Mouse (Mus musculus) liver, embryonic 12.5 days (tissue): ENCODE measurements around the gene Bnc2. TPM values are rescaled to one million over a fixed set of nuclear protein-coding genes. Genes with fewer than 3 reads are reported as not detected.

Source experiments
- ATAC-seq: fragments of 200-750 bp; cut with Nextera tagmentation; 2 replicates; pipeline ENCODE4 v1.8.0; 2017; ENCODE audit warnings: moderate number of reproducible peaks, mild to moderate bottlenecking, moderate library complexity
- H3K27ac ChIP-seq: fragments of 300-500 bp; sonication (generic); 2 replicates; pipeline ENCODE4 v1.5.1; 2016; ENCODE audit warnings: mild to moderate bottlenecking
- H3K27me3 ChIP-seq: fragments of 300-500 bp; sonication (generic); replicated peaks from 2 replicates; pipeline ENCODE4 v1.6.1; 2016; ENCODE audit warnings: mild to moderate bottlenecking, moderate library complexity
- H3K36me3 ChIP-seq: fragments of 300-500 bp; sonication (generic); 2 replicates; pipeline ENCODE4 v1.6.1; 2016; ENCODE audit warnings: mild to moderate bottlenecking, moderate library complexity
- H3K4me1 ChIP-seq: fragments of 300-500 bp; sonication (generic); 2 replicates; pipeline ENCODE4 v1.6.1; 2016
- H3K4me2 ChIP-seq: fragments of 300-500 bp; sonication (generic); 2 replicates; pipeline ENCODE4 v1.6.1; 2016; ENCODE audit warnings: mild to moderate bottlenecking, moderate library complexity
- H3K4me3 ChIP-seq: fragments of 300-500 bp; sonication (generic); 2 replicates; pipeline ENCODE4 v1.5.1; 2016; ENCODE audit warnings: mild to moderate bottlenecking, moderate library complexity
- H3K9ac ChIP-seq: fragments of 300-500 bp; sonication (generic); 2 replicates; pipeline ENCODE4 v1.6.1; 2016; ENCODE audit warnings: mild to moderate bottlenecking, moderate library complexity
- H3K9me3 ChIP-seq: fragments of 300-500 bp; sonication (generic); replicated peaks from 2 replicates; pipeline ENCODE4 v1.6.1; 2016; ENCODE audit warnings: mild to moderate bottlenecking, moderate library complexity
- WGBS: fragments of 180-500 bp; shearing (Covaris S2); methylation state at CpG from one replicate; pipeline ENCODE4 v1.1.7; 2016; ENCODE audit not compliant: insufficient replicate concordance; 5-methylcytosine and 5-hydroxymethylcytosine counted together
- polyA plus RNA-seq: library from polyadenylated mRNA; unstranded; fragments of >200 nt; fragmentation: Nextera tagmentation; extraction: Ambion mirVana; gene quantifications from 2 replicates; pipeline ENCODE4 v1.2.1, GENCODE M21; 2016

The Bnc2 gene
- polyA plus RNA-seq, 1 experiment from 2014 or later = 1.5 TPM

DNA sequence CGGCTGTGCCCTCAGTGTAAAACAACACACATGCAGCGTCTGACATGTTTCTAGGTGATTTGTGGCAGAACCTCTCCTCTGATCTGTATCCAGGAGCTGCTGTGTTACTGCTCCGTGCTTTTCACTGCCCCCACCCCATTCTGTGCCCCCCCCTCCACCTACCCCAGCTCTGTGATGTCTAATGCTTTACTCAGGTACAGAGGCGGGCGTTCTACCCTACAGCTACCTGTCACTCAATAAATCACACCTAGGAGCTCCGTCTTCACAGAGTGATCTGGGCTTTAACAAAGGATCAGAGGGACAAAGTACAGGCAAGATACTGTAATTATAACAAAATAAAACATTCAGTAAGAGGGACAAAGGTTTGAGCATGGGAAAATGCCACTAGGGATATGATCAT is 192.4 kb downstream of the Bnc2 start:
- Histone ChIP-seq H3K27ac (no peak overlapping the region), H3K4me2 (no peak overlapping the region), H3K9ac (no peak overlapping the region), H3K4me1 (no peaks in the 10 kb centered on the region), H3K9me3 (no peaks in the 10 kb centered on the region), H3K27me3 (no peaks in the 10 kb centered on the region), H3K4me3 (no peak overlapping the region), H3K36me3 (no peaks in the 10 kb centered on the region)
- ATAC-seq = no peak
- WGBS = 65% methylated on average over 6 of the region's 6 CpGs

DNA sequence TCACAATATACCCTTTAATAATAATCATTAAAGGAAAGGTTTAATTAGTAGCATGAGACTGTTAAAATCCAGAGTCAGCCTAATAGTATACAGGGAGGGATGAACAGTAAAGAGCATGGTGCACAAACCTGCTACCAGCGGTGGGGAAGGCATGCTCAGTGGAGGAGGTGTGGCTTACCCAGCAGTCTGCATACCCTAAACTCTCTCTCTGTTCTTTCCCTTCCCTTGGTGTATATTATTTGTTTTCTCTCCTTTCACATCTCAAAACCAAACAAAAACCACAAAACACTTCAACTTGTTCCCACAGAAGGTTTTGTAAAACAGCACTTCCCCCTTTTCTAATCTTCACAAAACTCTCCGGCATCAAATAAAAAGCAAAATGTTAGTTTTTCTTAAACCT is 202.4 kb downstream of the Bnc2 start:
- H3K4me2 ChIP-seq = no peak overlapping the region
- WGBS = 56% methylated on average over 2 of the region's 2 CpGs
- no peaks in the 10 kb centered on the region for H3K4me1 ChIP-seq
- no peak overlapping the region for H3K9ac ChIP-seq
- H3K36me3 ChIP-seq = no peaks in the 10 kb centered on the region
- no peaks in the 10 kb centered on the region for H3K9me3 ChIP-seq
- no peak for ATAC-seq
- H3K27ac ChIP-seq = no peak overlapping the region
- no peak overlapping the region for H3K4me3 ChIP-seq
- H3K27me3 ChIP-seq = no peaks in the 10 kb centered on the region

DNA sequence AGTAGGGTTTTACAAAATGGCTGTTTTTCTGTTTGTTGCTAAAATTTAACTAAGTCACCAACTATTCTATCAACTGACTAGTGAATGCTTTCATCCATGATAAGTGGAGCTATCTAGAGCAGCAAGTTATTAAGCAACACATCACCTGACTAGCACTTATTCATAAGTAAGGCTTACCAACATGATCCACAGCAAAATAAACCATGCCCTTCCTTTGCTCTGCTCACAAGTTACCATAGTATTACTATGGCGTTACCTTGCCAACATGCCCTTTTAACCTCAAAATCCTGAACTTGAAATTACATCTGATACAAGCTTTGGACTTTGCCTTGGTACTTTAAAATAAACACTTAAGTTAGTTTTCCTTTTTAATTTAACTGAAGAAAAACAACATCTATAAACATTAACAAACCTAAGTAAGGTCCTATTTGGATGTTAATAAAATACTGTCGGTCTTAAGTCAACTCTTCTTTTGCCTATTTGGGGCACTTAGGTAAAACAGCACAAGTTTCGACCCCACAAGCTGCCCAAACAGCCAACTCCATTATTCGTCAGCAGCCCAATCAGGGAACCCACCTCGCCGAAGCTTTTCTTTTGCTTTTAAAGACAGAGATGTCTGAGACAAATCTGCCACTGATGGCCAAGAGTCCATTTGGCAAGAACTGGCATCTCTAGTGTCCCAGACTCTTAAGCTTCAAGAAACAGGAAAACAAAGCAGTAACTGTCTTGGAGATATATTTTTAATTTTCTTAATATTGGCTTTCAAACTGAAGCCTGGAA is 204.8 kb downstream of the Bnc2 start:
- Histone ChIP-seq H3K4me2 (no peak overlapping the region), H3K9ac (no peak overlapping the region), H3K4me1 (no peaks in the 10 kb centered on the region), H3K36me3 (no peaks in the 10 kb centered on the region), H3K27ac (no peak overlapping the region), H3K27me3 (no peaks in the 10 kb centered on the region), H3K9me3 (no peaks in the 10 kb centered on the region), H3K4me3 (no peak overlapping the region)
- ATAC-seq = no peak
- WGBS = 70% methylated on average over 6 of the region's 6 CpGs

DNA sequence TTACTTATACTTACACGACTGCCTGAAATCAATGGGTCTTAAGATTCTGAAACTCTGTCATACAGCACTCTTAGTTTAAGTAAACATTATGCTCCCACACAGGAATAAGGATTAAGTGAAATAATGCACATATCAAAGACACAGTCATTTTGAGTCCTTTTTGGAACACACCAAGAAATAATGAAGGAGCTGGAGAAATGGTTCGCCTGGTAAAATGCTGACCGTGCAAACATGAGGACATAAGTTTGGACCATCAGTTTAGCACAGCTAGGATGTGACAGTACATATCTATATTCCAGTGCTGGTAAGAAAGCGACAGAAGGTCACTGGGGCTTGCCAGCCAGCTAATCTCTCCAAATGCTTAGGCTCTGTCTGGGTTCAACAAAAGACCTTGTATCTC is 205.7 kb downstream of the Bnc2 start:
- H3K9me3 ChIP-seq = no peaks in the 10 kb centered on the region
- no peaks in the 10 kb centered on the region for H3K4me1 ChIP-seq
- H3K4me3 ChIP-seq = no peak overlapping the region
- no peak for ATAC-seq
- H3K9ac ChIP-seq = no peak overlapping the region
- no peak overlapping the region for H3K4me2 ChIP-seq
- no peaks in the 10 kb centered on the region for H3K36me3 ChIP-seq
- 66% methylated on average over 4 of the region's 4 CpGs for WGBS
- H3K27ac ChIP-seq = no peak overlapping the region
- H3K27me3 ChIP-seq = no peaks in the 10 kb centered on the region

DNA sequence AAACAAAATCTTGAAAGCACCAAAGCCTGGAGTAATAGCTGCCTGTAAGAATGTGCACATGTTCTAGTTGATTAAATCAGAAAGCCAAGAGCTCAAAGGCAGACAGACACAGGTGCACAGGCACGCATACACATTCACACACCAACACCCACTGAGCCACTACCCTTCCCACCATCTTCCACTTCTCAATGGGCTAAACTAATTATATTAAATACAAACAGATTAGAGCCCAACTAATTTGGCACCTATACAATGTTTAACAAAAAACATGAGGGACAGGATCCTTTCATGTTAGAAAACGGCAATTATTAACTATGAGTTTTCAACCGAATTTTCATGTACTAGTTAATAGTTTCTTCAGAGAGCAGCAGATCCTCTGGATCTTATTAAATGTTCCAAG is 207.4 kb downstream of the Bnc2 start:
- 69% methylated on average over 3 of the region's 3 CpGs for WGBS
- H3K4me3 ChIP-seq = no peak overlapping the region
- H3K9ac ChIP-seq = no peak overlapping the region
- H3K27ac ChIP-seq = no peak overlapping the region
- H3K27me3 ChIP-seq = no peaks in the 10 kb centered on the region
- H3K4me1 ChIP-seq = no peaks in the 10 kb centered on the region
- no peak for ATAC-seq
- H3K36me3 ChIP-seq = no peaks in the 10 kb centered on the region
- H3K9me3 ChIP-seq = no peaks in the 10 kb centered on the region
- no peak overlapping the region for H3K4me2 ChIP-seq

DNA sequence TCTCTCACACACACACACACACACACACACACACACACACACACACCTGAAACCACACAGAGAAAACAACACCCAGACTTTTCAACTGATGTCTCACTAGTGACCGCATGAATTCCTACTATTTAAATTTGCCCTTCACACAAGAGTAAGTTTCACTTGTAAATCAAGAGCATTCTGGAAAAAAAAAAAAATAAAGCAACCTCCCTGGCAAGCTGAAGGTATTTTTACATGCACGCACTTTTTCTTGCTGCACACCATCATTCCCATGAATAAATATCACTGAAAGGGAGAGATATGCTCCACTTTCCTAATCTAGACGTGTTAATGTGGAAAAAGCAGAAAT is 216.9 kb downstream of the Bnc2 start:
- Histone ChIP-seq H3K27me3 (no peaks in the 10 kb centered on the region), H3K9me3 (no peaks in the 10 kb centered on the region), H3K27ac (no peak overlapping the region), H3K36me3 (no peaks in the 10 kb centered on the region), H3K9ac (no peak overlapping the region), H3K4me1 (no peaks in the 10 kb centered on the region), H3K4me3 (no peak overlapping the region), H3K4me2 (no peak overlapping the region)
- 75% methylated on average over 3 of the region's 3 CpGs for WGBS
- no peak for ATAC-seq

DNA sequence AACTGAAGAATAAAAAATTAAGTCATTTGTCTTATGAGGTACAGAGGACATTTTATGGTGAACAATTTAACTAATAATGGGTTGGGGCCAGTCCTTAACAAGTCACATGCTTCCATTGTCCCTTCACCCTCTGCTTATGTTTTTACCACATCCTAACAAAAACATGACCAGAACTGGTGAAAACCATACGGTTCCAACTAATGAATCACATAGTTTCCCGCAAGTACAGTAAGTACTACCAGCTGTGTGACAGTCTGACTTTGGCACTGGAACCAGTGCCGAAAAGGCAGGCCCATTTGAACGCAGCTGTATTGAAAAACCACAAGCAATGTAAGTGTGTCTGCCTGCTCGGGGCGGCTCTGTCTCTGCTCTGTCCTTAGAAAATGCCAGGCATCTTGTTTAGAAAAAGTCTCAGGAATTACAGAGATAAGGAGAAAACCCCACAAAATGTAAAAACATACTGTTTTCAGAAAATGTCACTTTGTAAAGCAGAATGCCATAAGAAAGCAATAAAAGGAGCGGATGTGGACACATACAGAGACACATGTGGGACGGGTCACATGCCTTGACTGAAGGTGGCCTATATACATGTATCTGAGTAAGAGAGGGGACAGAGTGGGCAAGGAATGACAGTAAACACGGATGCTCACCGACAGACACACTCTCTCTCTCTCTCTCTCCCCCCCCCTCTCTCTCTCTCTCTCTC is 217.4 kb downstream of the Bnc2 start:
- Histone ChIP-seq H3K27me3 (no peaks in the 10 kb centered on the region), H3K4me1 (no peaks in the 10 kb centered on the region), H3K36me3 (no peaks in the 10 kb centered on the region), H3K9ac (no peak overlapping the region), H3K4me3 (no peak overlapping the region), H3K9me3 (no peaks in the 10 kb centered on the region), H3K4me2 (no peak overlapping the region), H3K27ac (no peak overlapping the region)
- 68% methylated on average over 8 of the region's 10 CpGs for WGBS
- no peak for ATAC-seq

DNA sequence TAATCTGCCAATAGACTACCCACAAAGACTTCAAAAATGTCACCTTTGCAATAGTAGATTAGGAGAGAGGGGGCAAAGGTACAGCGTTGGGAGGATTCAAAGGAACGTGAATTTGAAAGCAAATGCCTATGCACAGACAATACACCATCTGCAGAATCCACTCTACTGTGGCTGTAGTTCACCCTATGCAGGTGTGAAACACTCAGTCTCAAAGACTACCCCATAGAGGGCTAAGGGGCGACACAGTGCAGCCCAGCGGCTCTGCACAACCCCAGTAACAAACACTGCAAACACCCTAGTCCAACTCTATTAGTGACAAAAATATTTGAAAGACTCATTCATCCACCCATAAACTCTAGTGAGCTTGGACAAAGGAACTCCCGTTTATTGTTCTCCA is 218.2 kb downstream of the Bnc2 start:
- H3K36me3 ChIP-seq = no peaks in the 10 kb centered on the region
- WGBS = 67% methylated on average over 5 of the region's 5 CpGs
- H3K9ac ChIP-seq = no peak overlapping the region
- H3K4me3 ChIP-seq = no peak overlapping the region
- no peaks in the 10 kb centered on the region for H3K27me3 ChIP-seq
- H3K4me1 ChIP-seq = no peaks in the 10 kb centered on the region
- ATAC-seq = no peak
- H3K9me3 ChIP-seq = no peaks in the 10 kb centered on the region
- no peak overlapping the region for H3K27ac ChIP-seq
- H3K4me2 ChIP-seq = no peak overlapping the region

DNA sequence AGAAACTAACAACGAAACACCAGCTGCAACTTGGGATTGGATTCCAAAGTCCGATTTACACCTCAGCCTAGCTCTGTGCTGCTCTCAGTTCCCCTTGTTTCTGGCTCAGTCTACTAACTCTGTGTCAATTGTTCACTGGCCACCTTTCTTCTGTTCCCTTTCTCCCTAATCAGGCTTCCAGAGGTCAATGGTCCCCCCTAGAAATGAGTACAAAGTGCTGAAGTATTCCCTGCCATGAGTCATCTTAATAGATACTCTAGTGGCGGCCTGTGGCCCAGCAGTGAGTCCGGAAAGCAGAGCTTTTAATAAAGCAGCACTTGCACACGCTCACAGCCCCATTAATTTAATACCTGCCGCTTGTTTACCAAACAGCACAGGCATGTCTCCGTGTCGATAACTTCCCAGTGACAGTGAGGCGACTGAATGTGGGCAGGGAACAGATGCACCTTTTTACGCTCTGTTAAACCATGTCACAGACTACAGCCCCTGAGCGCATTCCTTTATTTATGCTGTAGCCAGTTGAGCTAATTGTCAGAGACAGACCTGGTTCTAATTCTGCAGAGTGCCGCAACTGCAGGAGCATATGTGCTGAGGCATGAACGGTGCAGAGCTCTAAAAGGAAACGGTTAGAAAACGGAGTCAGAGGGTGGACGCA is 218.8 kb downstream of the Bnc2 start:
- Histone ChIP-seq H3K9me3 (no peaks in the 10 kb centered on the region), H3K36me3 (no peaks in the 10 kb centered on the region), H3K4me2 (no peak overlapping the region), H3K27me3 (no peaks in the 10 kb centered on the region), H3K4me3 (no peak overlapping the region), H3K4me1 (no peaks in the 10 kb centered on the region), H3K27ac (no peak overlapping the region), H3K9ac (no peak overlapping the region)
- ATAC-seq = no peak
- WGBS = 77% methylated on average over 16 of the region's 16 CpGs

DNA sequence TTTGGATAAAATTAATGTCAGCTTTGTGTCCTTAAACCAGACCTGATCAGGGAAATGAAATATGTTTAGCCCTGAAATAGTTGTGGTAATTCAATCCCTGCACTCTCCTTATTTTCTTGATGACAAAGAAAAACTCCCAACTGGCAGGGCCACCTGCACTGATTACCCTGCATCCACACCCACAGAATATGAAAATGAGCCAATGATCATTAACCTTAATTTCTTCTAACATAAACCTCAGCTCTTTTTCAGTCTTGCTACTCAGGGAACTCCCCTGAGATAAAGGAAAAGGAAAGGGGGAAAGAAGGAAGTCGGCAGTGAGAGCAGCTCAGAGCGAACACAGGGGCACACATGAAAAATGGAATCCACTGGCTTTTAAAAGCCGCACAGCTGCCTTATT is 220.6 kb downstream of the Bnc2 start:
- H3K4me2 ChIP-seq = no peak overlapping the region
- H3K4me1 ChIP-seq = no peaks in the 10 kb centered on the region
- H3K9ac ChIP-seq = no peak overlapping the region
- no peaks in the 10 kb centered on the region for H3K27me3 ChIP-seq
- WGBS = 48% methylated on average over 3 of the region's 3 CpGs
- no peak for ATAC-seq
- no peak overlapping the region for H3K27ac ChIP-seq
- H3K9me3 ChIP-seq = no peaks in the 10 kb centered on the region
- H3K36me3 ChIP-seq = no peaks in the 10 kb centered on the region
- no peak overlapping the region for H3K4me3 ChIP-seq

DNA sequence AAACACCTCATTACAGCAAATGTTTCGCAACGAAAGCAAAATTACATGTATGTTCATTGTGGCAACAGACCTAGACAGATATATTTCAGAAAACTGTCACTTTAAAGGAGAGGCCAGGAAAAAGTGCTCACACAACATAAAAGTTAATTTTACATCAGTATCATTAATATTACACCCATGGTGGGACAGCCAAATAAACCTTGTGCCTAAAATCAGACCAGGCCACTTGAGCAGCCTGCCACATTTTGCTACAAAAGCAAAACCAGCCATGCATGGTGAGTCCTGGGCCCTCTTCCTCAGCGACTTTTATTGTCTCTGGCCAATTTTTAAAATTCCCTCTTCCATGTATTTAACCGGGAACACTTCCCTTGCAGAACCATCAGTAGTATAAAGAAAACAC is 221.5 kb downstream of the Bnc2 start:
- Histone ChIP-seq H3K27ac (no peak overlapping the region), H3K4me3 (no peak overlapping the region), H3K4me1 (no peaks in the 10 kb centered on the region), H3K4me2 (no peak overlapping the region), H3K9me3 (no peaks in the 10 kb centered on the region), H3K9ac (no peak overlapping the region), H3K36me3 (no peaks in the 10 kb centered on the region), H3K27me3 (no peaks in the 10 kb centered on the region)
- 65% methylated on average over 4 of the region's 4 CpGs for WGBS
- ATAC-seq = no peak

DNA sequence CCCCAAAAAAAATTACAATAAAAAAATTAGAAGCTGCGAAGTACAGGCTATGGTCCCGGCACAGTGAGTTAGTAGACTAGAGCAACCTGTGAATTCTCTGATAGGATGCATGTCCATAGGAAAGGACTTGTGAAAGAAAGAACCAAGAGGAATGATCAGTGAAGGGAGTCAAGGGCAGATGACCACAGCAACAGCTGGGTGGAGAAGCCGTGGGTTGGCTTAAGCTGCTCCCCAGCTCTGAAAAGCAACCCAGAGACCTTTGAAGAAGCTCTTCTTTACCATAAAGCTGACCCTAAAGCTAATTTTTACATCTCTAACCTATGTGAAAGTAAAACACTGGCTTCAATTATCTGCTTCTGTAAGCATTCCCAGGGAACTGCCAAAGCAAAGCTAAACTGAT is 222.4 kb downstream of the Bnc2 start:
- ATAC-seq = no peak
- Histone ChIP-seq H3K4me1 (no peaks in the 10 kb centered on the region), H3K27ac (no peak overlapping the region), H3K36me3 (no peaks in the 10 kb centered on the region), H3K9me3 (no peaks in the 10 kb centered on the region), H3K27me3 (no peaks in the 10 kb centered on the region), H3K9ac (no peak overlapping the region), H3K4me2 (no peak overlapping the region), H3K4me3 (no peak overlapping the region)
- WGBS = 70% methylated on average over 3 of the region's 3 CpGs
